Mouse (Mus musculus) neural tube, embryonic 11.5 days (tissue): ENCODE data around the gene Zfp410. TPM values are rescaled to one million over a fixed set of nuclear protein-coding genes. Genes with fewer than 3 reads are reported as not detected.

Source experiments
- ATAC-seq: fragments of 200-750 bp; cut with Nextera tagmentation; 2 replicates; pipeline ENCODE4 v1.8.0; 2017; ENCODE audit warnings: moderate number of reproducible peaks, mild to moderate bottlenecking, moderate TSS enrichment, moderate library complexity; ENCODE audit not compliant: insufficient read depth, low FRiP score, low TSS enrichment
- DNase-seq: peaks from one replicate; pipeline ENCODE4 v3.0.0-alpha.2; 2015; ENCODE audit warnings: low spot score
- H3K27ac ChIP-seq: fragments of 300-500 bp; sonication (generic); 2 replicates; pipeline ENCODE4 v1.5.1; 2014; ENCODE audit warnings: low read depth, mild to moderate bottlenecking, low read length
- H3K27me3 ChIP-seq: fragments of 300-500 bp; sonication (generic); 2 replicates; pipeline ENCODE4 v1.6.1; 2014; ENCODE audit warnings: mild to moderate bottlenecking, low read length, mixed read lengths; ENCODE audit not compliant: control insufficient read depth, insufficient read depth
- H3K36me3 ChIP-seq: fragments of 300-500 bp; sonication (generic); 2 replicates; pipeline ENCODE4 v1.6.1; 2014; ENCODE audit warnings: mild to moderate bottlenecking, low read length, moderate library complexity, mixed read lengths; ENCODE audit not compliant: control insufficient read depth, insufficient read depth
- H3K4me1 ChIP-seq: fragments of 300-500 bp; sonication (generic); 2 replicates; pipeline ENCODE4 v1.6.1; 2014; ENCODE audit warnings: low read length, mixed read lengths; ENCODE audit not compliant: control insufficient read depth, insufficient read depth
- H3K4me2 ChIP-seq: fragments of 300-500 bp; sonication (generic); 2 replicates; pipeline ENCODE4 v1.6.1; 2014; ENCODE audit warnings: low read depth, mild to moderate bottlenecking, moderate library complexity
- H3K4me3 ChIP-seq: fragments of 300-500 bp; sonication (generic); 2 replicates; pipeline ENCODE4 v1.5.1; 2014; ENCODE audit warnings: low read depth, low read length
- H3K9ac ChIP-seq: fragments of 300-500 bp; sonication (generic); 2 replicates; pipeline ENCODE4 v1.6.1; 2014; ENCODE audit warnings: mild to moderate bottlenecking, low read length
- H3K9me3 ChIP-seq: fragments of 300-500 bp; sonication (generic); 2 replicates; pipeline ENCODE4 v1.6.1; 2016; ENCODE audit warnings: low read length; ENCODE audit not compliant: control insufficient read depth
- WGBS: fragments of 180-500 bp; shearing (Covaris S2); extraction: QIAGEN DNeasy Blood & Tissue Kit; methylation state at CpG from one replicate; pipeline ENCODE4 v1.1.7; 2014; 5-methylcytosine and 5-hydroxymethylcytosine counted together
- polyA plus RNA-seq: library from polyadenylated mRNA; unstranded; fragments of >200 nt; fragmentation: Nextera tagmentation; extraction: Ambion mirVana; gene quantifications from 2 replicates; pipeline ENCODE4 v1.2.1, GENCODE M21; 2014

The Zfp410 gene
- polyA plus RNA-seq: 119 and 125 TPM in 2 replicates

DNA sequence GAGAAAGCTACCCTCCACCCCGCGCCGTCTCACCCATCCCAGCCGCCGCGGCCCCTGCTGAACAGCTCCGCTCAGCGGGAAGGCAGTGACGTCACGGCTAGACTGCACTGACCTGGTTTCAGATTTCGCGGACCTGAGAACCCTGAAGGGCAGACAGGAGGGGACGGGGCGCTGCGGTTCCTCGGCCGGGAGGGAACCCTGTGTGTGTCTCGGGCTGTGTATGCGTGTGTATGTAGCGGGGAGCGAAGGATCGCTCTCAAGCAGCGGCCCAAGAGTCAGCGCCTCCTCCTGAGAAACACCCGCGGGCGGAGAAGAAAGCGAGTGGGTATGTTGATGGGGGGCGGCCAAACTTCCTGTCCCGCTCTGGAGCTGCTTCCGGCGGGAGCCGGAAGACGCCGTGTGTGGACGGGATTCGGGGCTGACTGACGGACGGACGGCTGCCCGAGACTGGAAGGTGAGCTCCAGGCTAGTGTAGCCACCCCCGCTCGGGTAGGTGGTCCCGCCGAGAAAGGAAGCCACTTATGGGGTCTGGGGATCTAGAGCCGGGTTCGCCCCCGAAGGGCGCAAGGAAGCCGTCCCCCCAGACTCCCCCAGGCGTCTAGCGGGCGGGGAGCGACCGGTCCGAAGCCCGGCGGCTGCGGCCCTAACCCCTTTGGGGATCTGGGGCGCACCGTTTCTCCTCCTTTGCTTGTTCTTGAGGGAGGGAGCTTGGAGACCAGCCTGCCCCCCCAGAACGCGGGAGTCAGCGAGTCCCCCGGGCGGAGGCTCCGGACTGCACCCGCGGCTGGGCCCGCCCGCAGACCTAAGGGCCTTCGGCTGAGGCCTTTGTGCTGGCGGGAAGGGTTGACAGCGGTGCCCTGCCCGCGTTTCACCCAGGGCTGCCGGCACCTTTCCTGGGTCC lies at the start of gene Zfp410:
Gene Zfp410 (plus strand): TSS at position 132 of the 901 bp plus-strand sequence.
- peaks cover 10% of the 10 kb centered on the region for H3K4me1 ChIP-seq
- ATAC-seq (peak; percentile 96), DNase-seq (peak; percentile 89)
- H3K27ac ChIP-seq: peak within 1 kb of the TSS; percentile 89
- under 1% methylated on average over 69 of the region's 77 CpGs for WGBS
- no peaks in the 10 kb centered on the region for H3K27me3 ChIP-seq
- no peaks in the 10 kb centered on the region for H3K9me3 ChIP-seq
- H3K4me2 ChIP-seq: peak within 1 kb of the TSS; percentile 84
- H3K9ac ChIP-seq: peak within 1 kb of the TSS; percentile 97
- H3K36me3 ChIP-seq: no peaks in the 10 kb centered on the region
- H3K4me3 ChIP-seq: peak within 1 kb of the TSS; percentile 98

DNA sequence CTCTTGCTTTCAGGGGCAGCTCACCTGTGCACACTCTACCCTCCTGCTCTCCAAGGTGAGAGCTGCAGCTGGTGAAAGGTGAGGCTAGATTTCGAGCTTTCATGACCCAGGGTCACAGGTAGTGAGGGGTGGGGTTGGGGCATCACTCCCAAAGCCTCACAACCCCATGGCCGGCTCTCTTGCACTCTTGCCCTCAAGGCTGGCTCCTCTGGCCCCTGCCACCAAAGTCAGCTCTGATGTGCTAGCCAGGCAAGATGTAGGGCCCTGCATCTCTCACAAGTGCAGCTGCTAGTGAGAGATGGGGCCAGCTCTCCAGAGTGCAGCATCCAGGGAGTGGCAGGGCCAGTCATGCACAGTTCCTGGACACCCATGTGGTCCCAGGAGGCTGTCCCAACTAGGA lies 49.4 kb upstream of the Zfp410 start:
- no peak overlapping the region for H3K9ac ChIP-seq
- H3K9me3 ChIP-seq: no peaks in the 10 kb centered on the region
- no peaks in the 10 kb centered on the region for H3K36me3 ChIP-seq
- WGBS: 62% methylated on average over 2 of the region's 2 CpGs
- H3K4me3 ChIP-seq: no peak overlapping the region
- H3K27ac ChIP-seq: no peak overlapping the region
- no peaks in the 10 kb centered on the region for H3K27me3 ChIP-seq
- ATAC-seq (no peak), DNase-seq (no peak)
- H3K4me2 ChIP-seq: no peak overlapping the region
- no peaks in the 10 kb centered on the region for H3K4me1 ChIP-seq

DNA sequence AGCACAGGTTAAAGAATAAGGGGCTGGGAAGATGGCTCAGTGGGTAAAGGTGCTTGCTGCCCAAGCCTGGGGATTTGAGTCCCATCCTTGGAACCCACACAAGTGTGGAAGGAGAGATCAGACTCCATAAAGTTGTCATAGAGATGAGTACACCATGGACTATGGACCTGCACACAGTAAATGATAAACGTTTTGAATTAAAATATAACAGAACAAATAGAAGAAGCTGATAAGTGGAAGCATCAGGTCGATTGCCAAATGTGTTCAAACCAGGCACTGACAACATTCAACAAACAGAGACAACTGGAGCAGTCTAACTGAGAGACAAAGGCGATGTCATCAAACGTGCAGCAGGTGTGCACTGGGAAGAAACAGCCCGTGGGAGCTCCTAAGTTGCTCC lies 43.3 kb upstream of the Zfp410 start:
- no peaks in the 10 kb centered on the region for H3K9me3 ChIP-seq
- H3K36me3 ChIP-seq: no peaks in the 10 kb centered on the region
- WGBS: 74% methylated on average over 5 of the region's 5 CpGs
- no peak overlapping the region for H3K9ac ChIP-seq
- H3K27me3 ChIP-seq: no peaks in the 10 kb centered on the region
- H3K27ac ChIP-seq: no peak overlapping the region
- DNase-seq (no peak), ATAC-seq (no peak)
- H3K4me3 ChIP-seq: no peak overlapping the region
- H3K4me1 ChIP-seq: no peaks in the 10 kb centered on the region
- H3K4me2 ChIP-seq: no peak overlapping the region

DNA sequence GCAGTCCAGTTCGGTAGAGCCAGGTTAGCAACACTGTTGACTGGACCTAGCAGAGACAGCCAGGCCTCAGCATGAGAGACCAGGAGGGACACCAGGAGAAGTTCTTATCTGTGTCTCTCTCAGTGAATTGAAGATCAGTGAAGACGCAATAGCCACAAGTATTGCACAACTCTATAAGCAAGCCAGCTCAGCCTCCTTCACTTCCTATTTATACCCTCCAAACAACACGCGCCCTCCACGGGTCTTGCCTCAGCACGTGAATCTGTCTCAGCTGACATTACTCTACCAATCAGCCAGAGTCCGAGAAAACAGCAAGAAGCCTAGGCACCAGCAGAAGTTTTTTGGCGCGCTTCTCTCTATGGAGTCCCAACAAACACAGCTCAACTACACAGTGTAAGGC lies 41.4 kb upstream of the Zfp410 start:
- 90% methylated on average over 9 of the region's 9 CpGs for WGBS
- no peak overlapping the region for H3K27ac ChIP-seq
- no peak overlapping the region for H3K9ac ChIP-seq
- ATAC-seq (no peak), DNase-seq (no peak)
- no peaks in the 10 kb centered on the region for H3K27me3 ChIP-seq
- H3K36me3 ChIP-seq: no peaks in the 10 kb centered on the region
- no peak overlapping the region for H3K4me3 ChIP-seq
- no peak overlapping the region for H3K4me2 ChIP-seq
- no peaks in the 10 kb centered on the region for H3K9me3 ChIP-seq
- no peaks in the 10 kb centered on the region for H3K4me1 ChIP-seq

DNA sequence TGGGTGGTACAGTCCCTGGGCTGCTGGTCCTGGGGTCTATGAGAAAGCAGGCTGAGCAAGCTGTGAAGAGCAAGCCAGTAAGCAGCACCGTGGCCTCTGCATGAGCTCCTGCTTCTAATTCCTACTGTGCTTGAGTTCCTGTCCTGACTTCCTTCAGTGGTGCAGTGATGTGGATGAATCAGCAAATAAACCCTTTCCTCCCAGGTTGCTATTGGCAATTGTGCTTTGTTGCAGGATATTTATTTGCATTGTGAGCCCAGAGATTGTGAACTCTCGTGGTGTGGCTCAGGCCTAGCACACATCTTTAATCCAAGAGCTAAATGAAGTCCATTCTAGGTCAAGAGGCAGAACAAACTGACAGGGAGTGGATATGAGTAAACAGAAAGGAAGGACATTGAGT lies 40.4 kb upstream of the Zfp410 start:
- no peaks in the 10 kb centered on the region for H3K4me1 ChIP-seq
- no peak overlapping the region for H3K27ac ChIP-seq
- H3K9me3 ChIP-seq: no peaks in the 10 kb centered on the region
- WGBS: 79% methylated on average over 2 of the region's 2 CpGs
- ATAC-seq: no peak
- DNase-seq: no peak
- H3K27me3 ChIP-seq: no peaks in the 10 kb centered on the region
- no peak overlapping the region for H3K9ac ChIP-seq
- H3K4me3 ChIP-seq: no peak overlapping the region
- H3K4me2 ChIP-seq: no peak overlapping the region
- H3K36me3 ChIP-seq: no peaks in the 10 kb centered on the region

DNA sequence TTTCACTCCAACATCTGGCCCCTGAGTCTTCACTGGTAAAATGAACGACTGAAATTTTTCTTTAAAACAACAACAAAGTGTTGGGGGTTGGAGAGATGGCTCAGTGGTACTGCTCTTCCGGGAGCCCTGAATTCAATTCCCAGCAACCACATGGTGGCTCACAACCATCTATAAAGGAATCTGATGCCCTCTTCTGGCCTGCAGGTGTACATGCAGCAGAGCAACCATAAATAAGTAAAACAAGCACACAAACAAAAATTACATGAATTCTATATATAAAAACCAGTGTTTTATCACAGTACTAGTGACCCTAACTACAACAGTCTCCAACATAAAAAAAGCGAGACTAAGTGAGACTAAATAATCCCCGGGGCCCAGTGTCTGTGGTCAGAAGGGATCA lies 39.9 kb upstream of the Zfp410 start:
- no peak for ATAC-seq

DNA sequence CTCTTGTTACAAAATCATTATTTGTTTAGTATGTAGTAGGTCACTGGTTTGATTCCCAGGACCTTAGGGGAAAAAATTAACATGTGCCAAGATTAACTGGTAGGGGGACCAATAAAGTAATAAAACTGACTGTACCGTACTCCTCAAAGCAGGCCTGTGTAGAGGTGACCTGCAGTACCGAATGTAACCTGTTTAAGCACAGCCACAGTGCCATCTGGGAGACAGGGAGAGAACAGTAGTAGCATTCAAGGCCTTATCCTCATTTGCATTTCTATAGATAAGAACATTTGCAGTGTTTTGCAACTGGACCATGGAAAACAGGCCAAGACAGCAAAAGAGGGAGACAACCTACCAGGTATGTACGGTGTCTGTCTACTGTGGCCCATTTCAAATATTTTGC lies 38.8 kb upstream of the Zfp410 start:
- H3K36me3 ChIP-seq: no peaks in the 10 kb centered on the region
- no peak overlapping the region for H3K9ac ChIP-seq
- H3K27me3 ChIP-seq: no peaks in the 10 kb centered on the region
- H3K9me3 ChIP-seq: no peaks in the 10 kb centered on the region
- H3K4me1 ChIP-seq: no peaks in the 10 kb centered on the region
- no peak overlapping the region for H3K4me2 ChIP-seq
- ATAC-seq (no peak), DNase-seq (no peak)
- WGBS: 44% methylated on average over 3 of the region's 3 CpGs
- no peak overlapping the region for H3K27ac ChIP-seq
- no peak overlapping the region for H3K4me3 ChIP-seq

More for the DNA sequence above, 39.9 kb upstream of the Zfp410 start:
- Histone ChIP-seq H3K9me3 (no peaks in the 10 kb centered on the region), H3K4me2 (no peak overlapping the region), H3K9ac (no peak overlapping the region), H3K27me3 (no peaks in the 10 kb centered on the region), H3K4me1 (no peaks in the 10 kb centered on the region), H3K36me3 (no peaks in the 10 kb centered on the region), H3K27ac (no peak overlapping the region), H3K4me3 (no peak overlapping the region)
- DNase-seq: no peak
- WGBS: 81% methylated on average over 4 of the region's 4 CpGs

DNA sequence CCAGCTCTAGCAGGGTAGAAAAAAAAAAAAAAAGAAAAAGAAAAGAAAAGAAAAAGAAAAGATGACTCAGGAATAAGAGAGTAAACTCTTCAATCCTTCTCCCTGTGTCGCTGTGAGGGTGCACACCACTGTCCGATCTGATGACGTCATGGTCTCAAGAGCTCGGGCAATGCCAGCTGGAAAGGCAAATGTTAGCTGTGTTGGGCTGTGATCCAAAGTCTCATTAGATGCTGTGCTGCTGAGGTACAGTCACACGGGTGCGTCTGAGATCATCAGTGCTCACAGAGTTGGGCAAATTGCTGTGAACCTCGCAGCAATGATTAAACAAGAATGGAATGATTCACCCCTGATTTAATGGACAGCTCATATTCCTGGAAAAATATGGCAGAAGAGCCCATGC lies 37.8 kb upstream of the Zfp410 start:
- ATAC-seq (no peak), DNase-seq (no peak)
- no peak overlapping the region for H3K9ac ChIP-seq
- 90% methylated on average over 7 of the region's 7 CpGs for WGBS
- no peak overlapping the region for H3K4me3 ChIP-seq
- no peaks in the 10 kb centered on the region for H3K36me3 ChIP-seq
- H3K4me2 ChIP-seq: no peak overlapping the region
- H3K9me3 ChIP-seq: no peaks in the 10 kb centered on the region
- no peak overlapping the region for H3K27ac ChIP-seq
- no peaks in the 10 kb centered on the region for H3K27me3 ChIP-seq
- H3K4me1 ChIP-seq: no peaks in the 10 kb centered on the region

DNA sequence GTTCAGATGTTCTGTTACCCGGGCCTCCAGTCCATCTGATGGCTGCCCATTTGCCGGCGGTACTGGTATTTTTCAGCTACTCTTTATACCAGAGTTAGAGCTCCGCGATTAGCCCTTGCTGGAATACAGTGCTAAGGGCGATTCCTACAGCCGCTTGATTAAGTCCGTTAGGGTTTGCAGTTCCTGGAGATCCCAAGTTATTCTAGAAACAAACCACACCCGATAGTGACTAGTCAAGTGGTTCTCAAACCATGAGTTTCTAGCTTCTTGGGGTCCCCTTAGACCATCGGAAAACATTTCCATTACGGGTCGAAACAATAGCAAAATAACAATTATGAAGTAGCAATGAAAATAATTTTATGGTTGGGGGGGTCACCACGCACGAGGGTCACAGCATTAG lies 32.3 kb upstream of the Zfp410 start:
- peak overlapping the region; percentile 73 for H3K4me2 ChIP-seq
- H3K9me3 ChIP-seq: no peaks in the 10 kb centered on the region
- DNase-seq (no peak), ATAC-seq (no peak)
- H3K27me3 ChIP-seq: no peaks in the 10 kb centered on the region
- WGBS: 78% methylated on average over 14 of the region's 14 CpGs
- H3K4me3 ChIP-seq: no peak overlapping the region; the same call in 1 of the 2 replicates
- no peaks in the 10 kb centered on the region for H3K36me3 ChIP-seq
- peaks cover 3% of the 10 kb centered on the region for H3K4me1 ChIP-seq
- H3K27ac ChIP-seq: no peak overlapping the region
- peak overlapping the region; percentile 71; the same call in 1 of the 2 replicates for H3K9ac ChIP-seq
